Mouse (Mus musculus) activated CD4-positive, CD25-positive, alpha-beta regulatory T cell, adult 4 months (primary cell): ENCODE measurements at regions not wholly inside any gene's neighbourhood (a gene's known extent, or its start where the extent isn't known, plus 50 kb on each side); places are given as distances from the start of the nearest gene placed in this dataset.
A peak's percentile ranks its signal among the peaks of the same experiment; 100 is the strongest.

Experiments used
- ATAC-seq: one replicate; pipeline ENCODE4 v1.8.0; 2017

DNA sequence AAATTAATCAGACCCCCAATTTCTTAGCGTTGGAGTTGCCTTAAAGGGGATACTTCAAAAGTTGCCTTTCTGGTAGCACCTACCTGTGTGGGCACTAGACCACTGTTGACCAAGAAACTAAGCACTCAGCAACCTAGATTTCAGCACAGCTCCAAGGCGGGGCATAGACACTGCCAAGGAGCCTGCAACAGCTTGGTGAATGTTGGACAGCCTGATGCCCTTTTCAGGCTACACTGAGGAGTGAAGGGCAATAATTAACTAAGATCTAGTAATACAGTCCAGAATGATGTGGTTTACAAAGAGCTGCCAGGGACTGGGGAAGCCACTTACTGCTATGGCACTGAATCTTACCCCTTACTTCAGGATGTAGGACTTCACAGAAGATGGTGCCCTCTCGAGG lies 304.9 kb downstream of the Satb1 start:
- no peak for ATAC-seq

DNA sequence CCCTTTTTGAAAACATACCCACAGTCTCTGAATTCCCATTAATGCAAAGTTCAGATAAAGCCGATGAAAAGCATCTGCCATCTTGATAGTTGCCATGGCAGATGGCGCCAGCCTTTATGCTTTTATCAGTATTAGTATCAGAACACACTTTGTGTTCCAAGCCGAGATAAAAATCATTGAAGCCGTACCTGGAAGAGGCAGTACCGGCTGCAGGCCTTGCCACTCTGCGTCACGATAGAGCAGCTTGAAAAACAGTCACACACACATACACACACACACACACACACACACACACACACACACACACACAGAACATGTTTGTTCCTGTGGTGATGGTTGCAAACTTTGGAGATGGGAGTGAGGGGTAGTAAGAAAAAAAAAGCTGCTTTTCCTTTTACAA lies 306.2 kb downstream of the Satb1 start:
- no peak for ATAC-seq

DNA sequence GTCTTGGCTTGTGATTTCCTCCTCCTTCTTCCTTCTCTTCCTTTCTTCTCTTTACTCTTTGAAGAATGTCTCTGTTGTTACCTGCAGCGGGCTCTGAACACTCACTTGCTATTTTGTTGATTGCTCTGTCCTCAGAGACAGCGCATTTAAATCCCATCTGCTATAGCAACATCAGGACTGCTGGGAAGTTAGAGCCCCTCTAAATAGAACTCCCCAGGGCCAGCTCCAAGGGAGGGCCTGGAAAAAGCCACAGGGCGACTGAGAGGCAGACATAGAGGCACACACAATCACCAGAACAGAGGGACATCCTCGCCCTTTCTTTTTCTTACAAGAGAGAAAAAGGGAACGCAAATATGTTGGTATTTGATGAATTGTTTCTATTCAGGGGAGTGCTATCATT lies 306.6 kb downstream of the Satb1 start:
- ATAC-seq: no peak

DNA sequence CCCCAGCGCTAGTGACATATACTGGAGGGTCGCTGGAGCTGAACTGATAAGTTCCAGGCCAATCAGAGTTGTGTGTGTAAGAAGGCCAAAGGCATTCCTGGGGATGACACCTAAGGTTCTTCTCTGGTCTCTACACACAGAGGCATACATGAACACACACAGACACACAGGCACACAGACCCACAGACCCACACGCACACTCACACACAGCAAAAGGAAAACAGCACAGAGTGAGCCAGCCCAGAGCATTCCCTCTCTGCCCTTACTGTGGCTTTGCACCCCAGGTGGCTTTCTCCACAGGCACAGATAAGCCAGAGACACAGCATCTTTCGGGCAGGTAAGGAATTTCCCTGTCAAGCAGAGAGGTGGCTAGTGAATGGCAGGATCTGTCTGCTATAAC lies 307.1 kb downstream of the Satb1 start:
- no peak for ATAC-seq

GRCm38 (mm10) chr17:51525219-51525618 lies 307.9 kb downstream of the Satb1 start:
- ATAC-seq: no peak

- ATAC-seq: no peak
Observed at GRCm38 (mm10) chr17:51511917-51512316, 321.2 kb downstream of the Satb1 start.

GRCm38 (mm10) chr17:51500751-51501150 lies 321.6 kb upstream of the Tbc1d5 start:
- no peak for ATAC-seq

GRCm38 (mm10) chr17:51499541-51499940 lies 320.4 kb upstream of the Tbc1d5 start:
- no peak for ATAC-seq

DNA sequence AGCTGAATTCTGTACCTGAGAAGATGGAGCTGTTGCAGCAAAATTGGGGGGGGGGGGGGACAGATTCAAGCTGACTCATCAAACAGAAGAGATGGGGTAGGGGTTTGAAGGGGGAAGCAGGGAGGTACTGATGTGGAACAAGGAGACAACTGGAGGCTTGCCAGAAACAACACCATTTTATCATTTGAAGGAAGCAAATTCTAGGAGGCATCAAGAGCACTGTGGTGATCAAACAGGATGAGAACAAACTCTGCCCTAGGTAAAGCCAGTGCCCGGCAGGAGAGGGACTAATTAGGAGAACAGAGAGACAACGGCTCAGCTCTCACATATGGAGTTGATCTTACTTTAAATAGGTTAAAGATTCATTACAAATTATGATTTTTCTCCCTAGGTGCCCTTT lies 315.9 kb upstream of the Tbc1d5 start:
- ATAC-seq: no peak

DNA sequence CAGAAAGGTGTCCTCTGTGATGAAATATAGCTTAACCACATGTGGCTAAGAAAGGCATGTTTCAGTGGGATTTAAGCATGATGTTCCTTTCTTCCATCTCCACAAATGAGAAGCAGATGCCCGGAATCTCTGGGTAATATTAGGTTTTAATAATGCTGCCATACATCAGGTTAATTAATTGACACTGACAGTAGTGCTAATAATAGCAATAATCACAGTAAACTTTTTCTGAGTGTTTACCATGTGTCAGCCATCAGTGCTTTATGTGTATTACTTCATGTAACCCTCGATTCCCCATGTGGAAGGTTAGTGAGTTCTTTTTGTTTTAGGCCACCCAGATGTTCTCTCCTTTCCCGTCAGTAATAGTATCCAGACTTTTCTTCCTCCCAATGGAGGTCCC lies 310.2 kb upstream of the Tbc1d5 start:
- no peak for ATAC-seq

DNA sequence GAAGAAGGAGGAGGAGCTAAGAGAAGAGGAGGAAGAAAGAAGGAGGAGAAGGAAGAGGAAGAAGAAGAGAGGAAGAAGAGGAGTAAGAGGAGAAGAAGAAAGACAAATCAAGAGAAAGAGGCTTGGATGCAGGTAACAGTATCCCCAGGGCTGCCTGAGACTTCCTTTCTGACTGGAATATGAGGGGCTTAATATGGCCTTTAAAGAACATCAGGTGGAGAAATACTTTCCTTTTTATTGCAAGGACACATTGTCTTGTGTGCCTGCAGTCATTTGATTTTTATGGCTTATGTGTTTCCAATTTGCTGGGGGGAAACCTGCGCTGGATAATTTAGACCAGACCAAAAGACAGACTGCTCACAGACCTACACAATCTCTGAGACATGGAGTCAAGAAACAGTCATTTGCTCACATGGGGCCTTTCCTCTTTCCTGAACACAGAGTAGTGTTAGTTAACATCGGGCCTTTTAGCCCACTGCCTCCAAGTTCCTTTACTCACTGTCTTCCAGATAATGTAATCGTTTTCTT lies 308.8 kb upstream of the Tbc1d5 start:
- no peak for ATAC-seq

GRCm38 (mm10) chr17:51477810-51478209 lies 298.7 kb upstream of the Tbc1d5 start:
- ATAC-seq: no peak

DNA sequence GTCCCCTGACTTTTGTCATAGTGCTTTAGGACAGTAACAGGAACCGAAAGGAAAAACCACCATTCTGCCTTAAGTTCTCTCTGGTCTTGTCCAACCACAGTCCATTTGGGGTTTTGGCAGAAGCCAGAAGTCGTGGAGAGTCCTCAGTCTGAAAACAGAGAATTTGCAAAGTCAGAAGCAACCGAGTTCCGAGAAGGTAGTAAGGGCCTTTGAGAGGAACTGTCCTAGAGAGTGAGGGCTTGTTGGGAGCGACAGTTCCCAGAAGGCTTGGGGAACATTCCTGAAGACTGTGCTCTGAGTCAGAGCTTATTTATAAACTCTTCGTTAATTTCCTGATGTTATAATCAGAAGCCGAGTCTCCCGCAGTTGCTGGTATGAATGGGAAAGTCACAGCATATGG lies 298.3 kb upstream of the Tbc1d5 start:
- ATAC-seq: no peak

- ATAC-seq: no peak
Observed at GRCm38 (mm10) chr17:51462137-51462880, 283.2 kb upstream of the Tbc1d5 start.

- ATAC-seq: no peak
Observed at GRCm38 (mm10) chr17:51461248-51461647, 282.1 kb upstream of the Tbc1d5 start.

DNA sequence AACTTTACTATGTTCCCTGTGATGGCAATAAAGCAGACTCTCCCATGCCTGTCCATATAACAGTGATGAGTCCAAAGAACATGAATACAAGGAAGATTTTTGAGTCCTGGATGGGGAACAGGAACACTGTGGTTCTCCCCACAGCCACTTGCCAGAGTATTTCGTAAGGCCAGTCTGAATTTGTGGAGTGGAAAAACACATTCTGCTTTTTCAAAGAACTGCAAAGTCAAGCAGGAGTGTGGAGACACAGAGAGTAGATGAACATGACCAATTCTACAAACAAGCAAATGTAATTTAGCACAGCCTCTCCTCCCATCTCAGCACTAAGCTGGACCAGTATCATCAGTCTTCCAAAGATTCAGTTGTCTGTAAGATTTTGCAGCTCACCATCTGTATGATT lies 280.0 kb upstream of the Tbc1d5 start:
- no peak for ATAC-seq

DNA sequence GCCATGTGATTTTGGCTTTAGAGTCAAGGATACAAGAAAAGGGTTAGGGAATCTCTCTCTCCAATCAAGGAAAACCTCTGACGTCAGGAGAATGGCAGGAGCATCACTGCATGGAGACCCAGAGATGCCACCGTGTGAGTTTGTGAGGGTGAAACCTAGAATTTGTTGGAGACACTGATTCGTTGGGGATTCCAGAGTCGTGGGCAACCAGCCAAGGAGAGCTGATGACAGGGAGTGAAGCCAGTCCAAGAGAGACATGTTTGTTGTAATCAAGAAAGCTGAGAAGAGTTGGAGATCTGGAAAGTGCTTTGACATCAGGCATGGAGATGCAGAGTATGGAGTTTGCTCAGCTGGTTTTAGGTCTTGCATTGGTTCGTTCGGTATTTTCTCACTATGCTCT lies 236.6 kb upstream of the Tbc1d5 start:
- no peak for ATAC-seq

DNA sequence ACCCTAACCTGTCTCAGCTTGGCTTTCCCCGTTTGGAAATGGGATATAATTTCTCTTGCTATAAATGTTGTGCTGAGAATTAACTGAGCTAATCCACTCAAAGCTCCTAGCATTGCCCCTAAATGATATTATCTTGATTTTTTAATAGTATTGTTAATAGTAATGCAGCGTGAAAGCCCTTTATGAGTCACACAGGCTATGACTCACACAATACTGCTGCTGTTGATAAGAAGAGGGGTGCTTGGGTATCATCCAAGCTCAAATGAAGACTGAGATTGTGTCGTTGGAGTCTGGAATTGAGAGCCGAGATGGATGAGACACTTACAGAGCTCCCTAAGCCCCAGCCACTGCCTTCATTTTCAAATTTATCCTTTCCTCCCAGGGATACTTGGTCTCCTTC lies 235.2 kb upstream of the Tbc1d5 start:
- no peak for ATAC-seq

GRCm38 (mm10) chr17:51413741-51414140 lies 234.6 kb upstream of the Tbc1d5 start:
- ATAC-seq: no peak

DNA sequence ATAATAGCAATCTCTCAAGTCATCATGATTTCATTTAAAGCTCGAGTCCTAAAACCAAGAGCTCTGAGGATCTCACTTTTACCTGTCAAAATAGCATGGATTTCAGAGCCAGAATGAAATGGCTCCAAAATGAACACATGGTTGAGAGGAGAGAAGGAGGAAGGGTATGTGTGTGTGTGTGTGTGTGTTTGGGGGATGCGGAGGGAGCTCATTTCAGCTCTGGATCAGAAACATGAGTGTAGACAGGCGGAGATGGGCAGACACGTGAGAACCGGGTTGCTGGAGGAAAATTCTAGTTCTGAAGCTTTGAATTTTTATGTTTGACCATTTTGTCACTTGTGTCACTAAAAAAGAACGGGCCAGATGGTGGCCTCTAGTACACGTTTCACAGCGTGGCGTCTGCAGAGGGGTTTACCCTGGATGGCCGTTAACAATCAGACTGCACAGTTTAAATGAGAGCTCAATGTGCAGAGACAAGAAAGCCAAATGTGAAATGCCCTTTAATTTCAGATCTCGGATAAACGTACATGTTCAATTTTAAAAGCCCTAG lies 232.5 kb upstream of the Tbc1d5 start:
- ATAC-seq: no peak

- no peak for ATAC-seq
Observed at GRCm38 (mm10) chr17:51408894-51409293, 229.7 kb upstream of the Tbc1d5 start.

DNA sequence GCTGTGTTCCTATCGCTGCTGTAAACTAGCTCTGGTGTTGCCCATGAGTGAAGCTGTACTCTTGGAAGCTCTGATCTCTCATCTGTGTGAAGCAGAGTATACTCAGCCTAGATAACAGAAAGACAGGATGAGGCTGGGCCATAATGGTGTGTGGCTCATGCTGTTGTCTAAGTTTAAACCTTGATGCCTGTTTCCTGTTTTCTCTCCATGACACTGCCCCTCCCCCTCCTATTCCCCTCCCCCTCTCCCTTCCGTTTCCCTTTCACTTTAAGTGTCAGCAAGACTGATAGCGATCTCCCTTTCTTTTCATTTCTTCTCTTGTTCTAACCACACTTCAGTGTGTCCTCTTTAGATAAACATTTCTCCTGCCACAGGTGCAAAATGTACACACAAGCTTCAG lies 229.2 kb upstream of the Tbc1d5 start:
- ATAC-seq: peak; percentile 93

- ATAC-seq: no peak
Observed at GRCm38 (mm10) chr17:51407046-51407445, 227.9 kb upstream of the Tbc1d5 start.

- ATAC-seq: no peak
Observed at GRCm38 (mm10) chr17:51405059-51405458, 225.9 kb upstream of the Tbc1d5 start.

- no peak for ATAC-seq
Observed at GRCm38 (mm10) chr17:51397973-51398372, 218.8 kb upstream of the Tbc1d5 start.
